Mouse (Mus musculus) liver, embryonic 12.5 days (tissue): ENCODE results near the gene Actr2. TPM values are rescaled to one million over a fixed set of nuclear protein-coding genes. Genes with fewer than 3 reads are reported as not detected.

ENCODE experiments used
- ATAC-seq: fragments of 200-750 bp; cut with Nextera tagmentation; 2 replicates; pipeline ENCODE4 v1.8.0; 2017; ENCODE audit warnings: moderate number of reproducible peaks, mild to moderate bottlenecking, moderate library complexity
- H3K27ac ChIP-seq: fragments of 300-500 bp; sonication (generic); 2 replicates; pipeline ENCODE4 v1.5.1; 2016; ENCODE audit warnings: mild to moderate bottlenecking
- H3K27me3 ChIP-seq: fragments of 300-500 bp; sonication (generic); replicated peaks from 2 replicates; pipeline ENCODE4 v1.6.1; 2016; ENCODE audit warnings: mild to moderate bottlenecking, moderate library complexity
- H3K36me3 ChIP-seq: fragments of 300-500 bp; sonication (generic); 2 replicates; pipeline ENCODE4 v1.6.1; 2016; ENCODE audit warnings: mild to moderate bottlenecking, moderate library complexity
- H3K4me1 ChIP-seq: fragments of 300-500 bp; sonication (generic); 2 replicates; pipeline ENCODE4 v1.6.1; 2016
- H3K4me2 ChIP-seq: fragments of 300-500 bp; sonication (generic); 2 replicates; pipeline ENCODE4 v1.6.1; 2016; ENCODE audit warnings: mild to moderate bottlenecking, moderate library complexity
- H3K4me3 ChIP-seq: fragments of 300-500 bp; sonication (generic); 2 replicates; pipeline ENCODE4 v1.5.1; 2016; ENCODE audit warnings: mild to moderate bottlenecking, moderate library complexity
- H3K9ac ChIP-seq: fragments of 300-500 bp; sonication (generic); 2 replicates; pipeline ENCODE4 v1.6.1; 2016; ENCODE audit warnings: mild to moderate bottlenecking, moderate library complexity
- H3K9me3 ChIP-seq: fragments of 300-500 bp; sonication (generic); replicated peaks from 2 replicates; pipeline ENCODE4 v1.6.1; 2016; ENCODE audit warnings: mild to moderate bottlenecking, moderate library complexity
- WGBS: fragments of 180-500 bp; shearing (Covaris S2); methylation state at CpG from one replicate; pipeline ENCODE4 v1.1.7; 2016; ENCODE audit not compliant: insufficient replicate concordance; 5-methylcytosine and 5-hydroxymethylcytosine counted together
- polyA plus RNA-seq: library from polyadenylated mRNA; unstranded; fragments of >200 nt; fragmentation: Nextera tagmentation; extraction: Ambion mirVana; gene quantifications from 2 replicates; pipeline ENCODE4 v1.2.1, GENCODE M21; 2016

The Actr2 gene
- polyA plus RNA-seq, 1 experiment from 2014 or later: 78.1 TPM

GRCm38 (mm10) chr11:20108151-20108550, 4.6 kb downstream of the Actr2 start:
- ATAC-seq: no peak
- Histone ChIP-seq H3K9me3 (no peaks in the 10 kb centered on the region), H3K4me1 (peaks cover 50% of the 10 kb centered on the region), H3K27me3 (no peaks in the 10 kb centered on the region), H3K36me3 (peaks cover 24% of the 10 kb centered on the region), H3K9ac (no peak overlapping the region), H3K27ac (peak overlapping the region; percentile 22; the same call in 1 of the 2 replicates), H3K4me3 (no peak overlapping the region), H3K4me2 (peak overlapping the region; percentile 15; the same call in 1 of the 2 replicates)
- WGBS: 47% methylated on average over 7 of the region's 7 CpGs

DNA sequence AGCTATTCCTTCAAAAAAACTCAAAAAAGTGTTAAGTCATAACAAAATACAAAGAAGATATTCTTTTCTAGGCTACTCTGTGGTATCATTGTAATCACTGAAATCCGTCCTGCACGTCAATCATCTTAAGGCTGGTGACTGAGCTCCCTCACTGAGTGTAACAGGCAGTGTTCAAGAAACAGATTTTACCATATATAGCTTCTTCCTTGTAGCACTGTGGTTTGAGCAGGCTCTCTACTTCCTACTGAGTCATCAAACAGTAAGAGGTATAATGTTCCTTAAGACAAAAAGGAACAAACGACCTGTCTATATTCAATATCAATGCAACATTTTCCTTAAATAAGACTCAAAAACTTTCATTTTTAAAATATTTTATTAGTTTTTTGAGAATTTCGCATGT, 5.0 kb downstream of the Actr2 start:
- no peak overlapping the region for H3K4me3 ChIP-seq
- H3K36me3 ChIP-seq: peaks cover 24% of the 10 kb centered on the region
- H3K4me1 ChIP-seq: peaks cover 50% of the 10 kb centered on the region
- H3K4me2 ChIP-seq: no peak overlapping the region
- H3K27ac ChIP-seq: no peak overlapping the region
- no peaks in the 10 kb centered on the region for H3K9me3 ChIP-seq
- H3K9ac ChIP-seq: no peak overlapping the region
- ATAC-seq: no peak
- 58% methylated on average over 4 of the region's 4 CpGs for WGBS
- H3K27me3 ChIP-seq: no peaks in the 10 kb centered on the region

GRCm38 (mm10) chr11:20106946-20107345, 5.8 kb downstream of the Actr2 start:
- H3K36me3 ChIP-seq: peaks cover 24% of the 10 kb centered on the region
- peaks cover 50% of the 10 kb centered on the region for H3K4me1 ChIP-seq
- no peak overlapping the region for H3K4me2 ChIP-seq
- H3K27me3 ChIP-seq: no peaks in the 10 kb centered on the region
- H3K4me3 ChIP-seq: no peak overlapping the region
- peak overlapping the region; percentile 12; the same call in 1 of the 2 replicates for H3K27ac ChIP-seq
- WGBS: 84% methylated on average over 3 of the region's 3 CpGs
- no peak overlapping the region for H3K9ac ChIP-seq
- ATAC-seq: no peak
- H3K9me3 ChIP-seq: no peaks in the 10 kb centered on the region

- Histone ChIP-seq H3K27me3 (no peaks in the 10 kb centered on the region), H3K4me1 (peaks cover 30% of the 10 kb centered on the region), H3K9me3 (no peaks in the 10 kb centered on the region), H3K4me2 (no peak overlapping the region), H3K27ac (peak overlapping the region; percentile 71), H3K4me3 (no peak overlapping the region), H3K36me3 (peaks cover 37% of the 10 kb centered on the region), H3K9ac (no peak overlapping the region)
- peak; percentile 24; the same call in 1 of the 2 replicates for ATAC-seq
- whole genome bisulfite sequencing: 85% methylated on average over 2 of the region's 2 CpGs
Measured at GRCm38 (mm10) chr11:20103949-20104348, 8.8 kb downstream of the Actr2 start.

- Histone ChIP-seq H3K4me3 (no peak overlapping the region), H3K4me2 (no peak overlapping the region), H3K4me1 (no peaks in the 10 kb centered on the region), H3K9me3 (no peaks in the 10 kb centered on the region), H3K27ac (no peak overlapping the region), H3K27me3 (no peaks in the 10 kb centered on the region), H3K9ac (no peak overlapping the region), H3K36me3 (peaks cover 81% of the 10 kb centered on the region)
- no peak for ATAC-seq
Measured at GRCm38 (mm10) chr11:20086306-20086705, 26.4 kb downstream of the Actr2 start.

DNA sequence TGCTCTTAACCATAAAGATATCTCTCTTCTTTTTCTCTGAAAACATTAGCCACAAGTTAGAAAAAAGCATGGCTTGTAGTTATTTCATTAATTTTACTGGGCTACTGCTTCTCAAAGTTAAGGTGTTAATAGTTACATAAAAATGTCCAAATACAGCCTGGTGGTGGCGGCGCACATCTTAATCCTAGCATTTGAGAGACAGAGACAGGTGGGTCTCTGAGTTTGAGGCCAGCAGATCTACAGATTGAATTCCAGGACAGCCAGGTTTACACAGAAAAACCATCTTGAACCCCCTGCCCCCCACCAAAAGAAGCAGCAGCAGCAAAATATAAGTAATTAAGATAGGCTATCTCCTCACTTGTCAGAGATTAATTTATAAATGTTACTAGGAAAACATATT, 27.1 kb downstream of the Actr2 start:
- ATAC-seq: no peak
- H3K4me3 ChIP-seq: no peak overlapping the region
- H3K9ac ChIP-seq: no peak overlapping the region
- no peak overlapping the region for H3K27ac ChIP-seq
- H3K4me2 ChIP-seq: no peak overlapping the region
- 85% methylated on average over 2 of the region's 2 CpGs for WGBS
- no peaks in the 10 kb centered on the region for H3K27me3 ChIP-seq
- H3K36me3 ChIP-seq: peaks cover 83% of the 10 kb centered on the region
- H3K9me3 ChIP-seq: no peaks in the 10 kb centered on the region
- H3K4me1 ChIP-seq: no peaks in the 10 kb centered on the region

- H3K27ac ChIP-seq: no peak overlapping the region
- H3K9me3 ChIP-seq: no peaks in the 10 kb centered on the region
- no peak for ATAC-seq
- no peak overlapping the region for H3K4me3 ChIP-seq
- H3K36me3 ChIP-seq: peaks cover 87% of the 10 kb centered on the region
- no peak overlapping the region for H3K9ac ChIP-seq
- H3K4me2 ChIP-seq: no peak overlapping the region
- H3K4me1 ChIP-seq: no peaks in the 10 kb centered on the region
- 41% methylated on average over 1 of the region's 1 CpGs for WGBS
- H3K27me3 ChIP-seq: no peaks in the 10 kb centered on the region
Measured at GRCm38 (mm10) chr11:20075415-20075814, 37.3 kb downstream of the Actr2 start.

DNA sequence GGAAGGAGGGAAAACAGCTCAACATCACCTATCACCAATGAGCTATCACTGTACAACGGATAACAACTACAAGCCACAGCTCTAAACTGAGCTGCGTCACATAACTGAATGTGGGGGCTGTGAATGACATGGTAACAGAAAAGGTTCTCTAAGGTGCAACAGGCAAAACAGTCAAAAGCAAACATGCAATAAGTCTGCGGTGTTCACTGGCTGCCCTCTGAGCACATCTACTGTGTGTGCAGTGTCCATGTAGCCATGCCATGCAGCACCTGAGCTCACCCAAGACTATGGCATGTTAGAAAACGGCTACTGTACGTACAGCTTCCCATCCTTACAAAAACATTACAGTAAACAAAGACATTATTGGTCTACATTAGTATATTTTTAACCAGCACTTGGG, 39.9 kb downstream of the Actr2 start:
- ATAC-seq: no peak
- 83% methylated on average over 5 of the region's 5 CpGs for WGBS
- H3K36me3 ChIP-seq: peaks cover 87% of the 10 kb centered on the region
- H3K4me2 ChIP-seq: no peak overlapping the region
- no peaks in the 10 kb centered on the region for H3K9me3 ChIP-seq
- no peak overlapping the region for H3K9ac ChIP-seq
- no peaks in the 10 kb centered on the region for H3K27me3 ChIP-seq
- H3K4me1 ChIP-seq: no peaks in the 10 kb centered on the region
- no peak overlapping the region for H3K27ac ChIP-seq
- no peak overlapping the region for H3K4me3 ChIP-seq

- H3K36me3 ChIP-seq: peaks cover 86% of the 10 kb centered on the region
Measured at GRCm38 (mm10) chr11:20072174-20072573, 40.5 kb downstream of the Actr2 start.

GRCm38 (mm10) chr11:20068346-20069004, 44.2 kb downstream of the Actr2 start:
- peaks cover 93% of the 10 kb centered on the region for H3K36me3 ChIP-seq
- no peaks in the 10 kb centered on the region for H3K9me3 ChIP-seq
- no peak overlapping the region for H3K27ac ChIP-seq
- H3K4me1 ChIP-seq: no peaks in the 10 kb centered on the region
- 87% methylated on average over 6 of the region's 6 CpGs for WGBS
- H3K9ac ChIP-seq: no peak overlapping the region
- ATAC-seq: no peak
- no peak overlapping the region for H3K4me3 ChIP-seq
- no peak overlapping the region for H3K4me2 ChIP-seq
- H3K27me3 ChIP-seq: no peaks in the 10 kb centered on the region

More at GRCm38 (mm10) chr11:20072174-20072573, 40.5 kb downstream of the Actr2 start:
- no peak for ATAC-seq
- Histone ChIP-seq H3K4me1 (no peaks in the 10 kb centered on the region), H3K4me3 (no peak overlapping the region), H3K9me3 (no peaks in the 10 kb centered on the region), H3K27ac (no peak overlapping the region), H3K27me3 (no peaks in the 10 kb centered on the region), H3K9ac (no peak overlapping the region), H3K4me2 (no peak overlapping the region)
- WGBS: 73% methylated on average over 3 of the region's 3 CpGs

- Histone ChIP-seq H3K4me1 (no peaks in the 10 kb centered on the region), H3K9me3 (no peaks in the 10 kb centered on the region), H3K36me3 (peaks cover 88% of the 10 kb centered on the region), H3K27ac (no peak overlapping the region), H3K4me2 (no peak overlapping the region), H3K27me3 (no peaks in the 10 kb centered on the region), H3K9ac (no peak overlapping the region), H3K4me3 (no peak overlapping the region)
- WGBS: 67% methylated on average over 1 of the region's 1 CpGs
- no peak for ATAC-seq
Measured at GRCm38 (mm10) chr11:20067521-20067920, 45.2 kb downstream of the Actr2 start.

DNA sequence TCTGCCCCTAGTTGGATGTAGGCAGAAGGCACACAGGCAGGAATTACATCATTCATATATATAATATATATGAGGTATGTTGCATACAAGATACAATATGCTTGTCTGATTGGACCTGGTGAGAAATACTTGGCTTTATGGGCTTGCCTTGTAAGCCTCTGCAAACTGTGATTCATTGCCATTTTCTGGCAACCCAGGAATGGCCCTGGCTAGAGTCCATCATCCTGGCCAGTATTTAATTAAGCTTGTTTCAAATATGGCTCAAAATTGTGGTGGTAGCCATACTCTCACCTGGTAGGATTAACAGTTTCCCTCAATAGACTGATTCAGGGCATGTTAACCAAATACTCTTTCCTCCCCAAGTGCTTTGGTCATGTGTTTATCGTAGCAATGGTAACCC, 46.6 kb downstream of the Actr2 start:
- no peak for ATAC-seq
- 91% methylated on average over 1 of the region's 1 CpGs for WGBS
- no peaks in the 10 kb centered on the region for H3K27me3 ChIP-seq
- H3K36me3 ChIP-seq: peaks cover 82% of the 10 kb centered on the region
- no peak overlapping the region for H3K9ac ChIP-seq
- H3K9me3 ChIP-seq: no peaks in the 10 kb centered on the region
- H3K4me3 ChIP-seq: no peak overlapping the region
- H3K4me2 ChIP-seq: no peak overlapping the region
- no peaks in the 10 kb centered on the region for H3K4me1 ChIP-seq
- H3K27ac ChIP-seq: no peak overlapping the region

GRCm38 (mm10) chr11:20064926-20065325, 47.8 kb downstream of the Actr2 start:
- Histone ChIP-seq H3K4me2 (no peak overlapping the region), H3K36me3 (peaks cover 83% of the 10 kb centered on the region), H3K27me3 (no peaks in the 10 kb centered on the region), H3K4me1 (no peaks in the 10 kb centered on the region), H3K27ac (no peak overlapping the region), H3K9ac (no peak overlapping the region), H3K9me3 (no peaks in the 10 kb centered on the region), H3K4me3 (no peak overlapping the region)
- no peak for ATAC-seq
- WGBS: 85% methylated on average over 2 of the region's 2 CpGs
